Mouse (Mus musculus): ENCODE results near the gene Ptbp3. TPM values are rescaled to one million over a fixed set of nuclear protein-coding genes. Genes with fewer than 3 reads are reported as not detected.
"Not testable (repeated sequence)": the region's sequence is repeated elsewhere in the genome, so short reads cannot be mapped to it uniquely, and the experiment has no call there.

Gene Ptbp3
- total RNA-seq (2021), result 10 to 100 TPM; 23.5 to 26.8 TPM
- long read RNA-seq, experiment 1, full-length matches to known transcripts, result 2 of 4 reads
- long read RNA-seq, experiment 1, partial matches to known transcripts, result 0 of 4 reads
- long read RNA-seq, experiment 1, other reads (novel, unspliced or antisense), result 2 of 4 reads
- long read RNA-seq, experiment 2, full-length matches to known transcripts, result 1 of 1 reads
- long read RNA-seq, experiment 2, partial matches to known transcripts, result 0 of 1 reads
- long read RNA-seq, experiment 2, other reads (novel, unspliced or antisense), result 0 of 1 reads

DNA sequence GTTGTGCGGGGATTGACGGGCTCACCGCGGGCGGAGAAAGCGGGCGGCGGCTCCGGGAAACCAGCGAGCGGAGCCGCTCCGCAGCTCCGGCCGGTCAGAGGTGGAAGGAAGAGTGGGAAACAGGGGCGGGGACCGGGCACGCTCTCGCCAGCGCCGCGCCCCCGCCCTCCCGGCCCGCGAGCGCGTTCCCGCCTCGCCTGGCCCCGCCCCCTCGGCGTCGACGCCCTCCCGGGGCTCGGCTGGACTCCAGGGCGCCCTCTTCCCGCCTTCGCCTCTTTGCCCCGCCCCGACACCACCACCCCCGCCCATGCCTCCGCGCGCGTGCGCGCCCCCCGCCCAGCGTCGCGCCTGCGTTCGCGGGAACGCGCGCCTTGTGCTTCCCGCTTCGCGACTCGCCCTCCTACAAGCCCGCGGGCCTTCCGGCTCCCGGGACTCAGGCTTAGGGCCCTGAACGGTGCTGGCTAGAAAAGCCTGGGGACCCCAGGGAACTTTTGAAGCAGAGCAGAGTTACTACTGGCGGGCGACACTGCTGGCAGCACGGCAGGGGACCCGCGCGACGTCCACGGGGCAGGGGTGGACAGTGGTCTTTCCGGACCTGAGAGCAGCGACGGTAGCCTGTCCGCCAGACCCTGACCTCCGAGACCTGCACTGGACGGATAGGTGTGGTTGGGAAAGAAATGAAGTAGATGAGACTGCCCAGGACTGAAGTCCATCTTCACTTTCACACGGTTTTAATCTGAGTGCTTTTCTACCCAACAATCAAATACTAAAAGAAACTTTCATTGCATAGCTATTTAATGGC, at the start of gene Ptbp3:
Gene Ptbp3 (minus strand): TSS at position 190 of the 802 bp plus-strand sequence.
- peak; percentile 92 to 95 for DNase-seq

DNA sequence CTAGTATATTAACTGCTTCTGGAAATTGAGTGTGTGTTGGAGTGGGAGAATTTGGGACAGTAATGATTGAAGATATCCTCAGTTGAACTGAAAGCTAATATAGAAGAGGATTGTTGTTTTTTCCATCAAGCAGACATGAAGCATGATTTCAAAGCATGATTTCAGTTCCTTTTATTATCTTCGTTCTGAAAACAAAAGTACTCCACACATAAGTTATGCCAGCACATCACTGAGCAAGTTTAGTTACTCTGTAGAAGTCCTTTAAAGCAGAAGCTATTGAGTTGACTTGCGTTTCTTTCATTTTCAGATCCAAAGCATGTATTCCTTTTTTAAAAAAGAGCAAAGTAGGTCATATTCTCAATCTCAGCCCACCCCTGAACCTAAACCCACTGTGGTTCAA, 47.4 kb upstream of the Ptbp3 start:
- no peak for DNase-seq

- DNase-seq, result no peak
These were observed 45.5 kb upstream of the Ptbp3 start for GRCm38 (mm10) chr4:59594614-59595013.

GRCm38 (mm10) chr4:59587872-59588226, 38.7 kb upstream of the Ptbp3 start:
- no peak for DNase-seq

- DNase-seq, result no peak
These were observed 38.2 kb upstream of the Ptbp3 start for GRCm38 (mm10) chr4:59587215-59587871.

- DNase-seq, result peak; percentile 74 to 85
These were observed 35.9 kb upstream of the Ptbp3 start for GRCm38 (mm10) chr4:59585097-59585496.

- DNase-seq, result peak in 1 of 2 experiments; percentile 30
These were observed 33.0 kb upstream of the Ptbp3 start for GRCm38 (mm10) chr4:59582186-59582585.

GRCm38 (mm10) chr4:59581314-59582185, 32.4 kb upstream of the Ptbp3 start, which contains the start of gene Hsdl2:
Hsdl2 (plus strand) TSS chr4:59581563.
- DNase-seq, result peak; percentile 98 to 99

GRCm38 (mm10) chr4:59580495-59581281, 31.5 kb upstream of the Ptbp3 start:
- DNase-seq, result peak in 1 of 2 experiments; percentile 32

GRCm38 (mm10) chr4:59575184-59575958, 26.2 kb upstream of the Ptbp3 start:
- DNase-seq, result no peak

GRCm38 (mm10) chr4:59572521-59573118, 23.5 kb upstream of the Ptbp3 start:
- DNase-seq, result peak in 1 of 2 experiments; percentile 18

DNA sequence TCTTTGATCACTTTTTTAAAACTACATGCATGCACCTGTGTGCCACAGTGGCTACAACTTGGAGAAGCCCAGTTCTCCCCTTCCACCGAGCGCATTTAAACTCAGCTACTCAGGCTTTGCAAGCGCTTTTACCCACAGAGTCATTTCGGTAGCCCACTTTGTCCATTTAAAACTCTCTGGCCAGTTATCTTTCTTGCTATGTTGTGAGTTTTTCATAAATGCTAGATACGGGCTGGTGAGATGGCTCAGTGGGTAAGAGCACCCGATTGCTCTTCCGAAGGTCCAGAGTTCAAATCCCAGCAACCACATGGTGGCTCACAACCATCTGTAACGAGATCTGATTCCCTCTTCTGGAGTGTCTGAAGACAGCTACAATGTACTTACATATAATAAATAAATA, 21.4 kb upstream of the Ptbp3 start:
- DNase-seq, result not testable (repeated sequence)

GRCm38 (mm10) chr4:59569538-59569937, 20.4 kb upstream of the Ptbp3 start:
- DNase-seq, result peak; percentile 74 to 88

DNA sequence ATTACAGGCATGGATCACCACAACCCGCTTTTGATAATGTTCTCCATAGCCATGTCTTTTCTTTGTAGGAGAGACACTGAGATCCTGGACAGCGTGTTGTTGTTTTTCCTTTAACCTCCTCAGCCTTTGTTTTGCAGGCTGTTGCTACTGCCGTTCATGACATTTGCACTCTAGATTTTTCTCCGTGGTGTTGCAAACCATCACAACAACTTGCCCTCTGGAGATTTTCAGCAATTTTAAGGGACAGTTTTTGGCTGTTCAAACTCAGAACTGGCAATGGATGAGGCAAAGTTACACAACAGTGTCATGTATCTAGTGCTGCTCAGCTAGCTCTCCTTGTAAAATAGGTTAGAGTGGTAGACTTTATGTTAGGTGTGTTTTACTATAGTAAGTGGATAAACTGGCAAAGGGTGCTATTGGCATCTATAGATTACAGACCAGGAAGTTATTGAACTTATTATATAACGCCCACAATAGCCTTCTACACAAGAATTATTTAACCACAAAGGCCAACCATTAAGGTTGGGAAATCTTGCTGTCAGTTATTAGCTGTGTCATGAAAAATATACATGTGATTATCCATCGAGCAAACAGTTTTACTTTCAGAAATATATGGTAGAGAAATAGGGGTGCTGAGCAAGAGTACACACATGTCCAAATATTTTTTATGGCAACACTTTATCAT, 18.6 kb upstream of the Ptbp3 start:
- no peak for DNase-seq

- no peak for DNase-seq
These were observed 16.5 kb upstream of the Ptbp3 start for GRCm38 (mm10) chr4:59565571-59566188.

DNA sequence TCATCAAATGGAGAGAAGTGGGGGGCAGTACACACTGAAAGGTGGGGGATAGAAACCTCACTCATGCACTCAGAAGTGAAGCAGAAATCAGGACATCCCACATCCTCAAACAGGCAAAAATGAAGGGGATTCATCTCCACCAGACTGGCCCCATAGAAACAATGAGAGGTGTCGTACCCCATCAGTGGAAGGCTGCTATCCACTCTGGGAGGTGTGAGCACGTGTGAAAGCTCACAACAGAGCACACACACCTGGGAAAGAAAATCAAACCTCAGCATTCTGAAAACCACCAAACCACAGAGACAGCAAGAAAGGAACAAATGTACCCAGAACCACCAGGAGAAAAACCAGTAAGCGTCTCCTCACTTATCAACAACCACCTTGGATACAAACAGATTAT, 15.0 kb upstream of the Ptbp3 start:
- DNase-seq, result no peak

DNA sequence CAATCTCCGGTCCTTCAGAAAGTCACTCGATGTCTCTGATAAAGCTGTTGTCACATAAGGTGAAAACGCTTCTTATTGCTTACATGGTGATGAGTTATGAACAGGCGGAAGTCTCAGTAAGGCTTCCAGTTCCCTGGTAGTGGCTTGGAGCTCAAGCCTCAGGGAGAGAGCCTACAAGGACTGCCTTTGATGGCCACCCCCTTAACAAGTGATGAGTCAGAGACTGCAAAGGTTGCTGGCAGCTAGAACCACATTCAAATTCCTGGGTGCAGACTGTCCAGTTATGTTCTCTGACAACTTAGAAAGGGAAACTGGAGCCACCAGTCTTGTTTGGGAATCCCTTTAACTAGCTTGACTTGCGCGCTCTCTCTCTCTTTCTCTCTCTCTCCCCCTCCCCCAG, 11.0 kb upstream of the Ptbp3 start:
- no peak for DNase-seq

DNA sequence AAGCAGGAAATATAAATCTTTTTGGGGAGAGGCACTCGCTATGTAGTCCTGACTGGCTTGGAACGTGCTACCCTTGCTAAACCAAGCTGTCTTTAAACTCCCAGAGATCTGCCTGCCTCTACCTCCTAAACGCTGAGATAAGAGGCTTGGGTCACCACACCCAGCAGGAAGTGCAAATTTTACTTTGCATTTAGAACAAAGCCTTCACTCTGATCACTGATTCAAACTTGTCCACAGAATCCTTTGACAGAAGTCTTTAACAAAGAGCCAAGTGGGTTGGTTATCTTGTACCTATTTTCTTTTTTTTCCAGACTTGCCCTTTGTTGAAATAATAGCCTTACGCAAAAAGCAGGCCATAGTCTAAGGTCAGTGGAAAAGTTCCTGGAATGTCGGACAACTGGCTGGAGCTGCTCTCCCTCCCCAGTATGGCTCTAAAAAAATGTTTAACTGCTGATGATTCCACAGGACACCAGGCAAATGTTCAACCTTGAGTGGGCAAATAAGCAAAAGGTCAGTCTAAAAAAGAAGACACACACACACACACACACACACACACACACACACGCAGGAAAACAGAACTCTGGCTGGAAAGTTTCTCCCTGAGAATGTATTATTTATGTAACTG, 9.0 kb upstream of the Ptbp3 start:
- no peak for DNase-seq
